In the genomic region with DNA sequence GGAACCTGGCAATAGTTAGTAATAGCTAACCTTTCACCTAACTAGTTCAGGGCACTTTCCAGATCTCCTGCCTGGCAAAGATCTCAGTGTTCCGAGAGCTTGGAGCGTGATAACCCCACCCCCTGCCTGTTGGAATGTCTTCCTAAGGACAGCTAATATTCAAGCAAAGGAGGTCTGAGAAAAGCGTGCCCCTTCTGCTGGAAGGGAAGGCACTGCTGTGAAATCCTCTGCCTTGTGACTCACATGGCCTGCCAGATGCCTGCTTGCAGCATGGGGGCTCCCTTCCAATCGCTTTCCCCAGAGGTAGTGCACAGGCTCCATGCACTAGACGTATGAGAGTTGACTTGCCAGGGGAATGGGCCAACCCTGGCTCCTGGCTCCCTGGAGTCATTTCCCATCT, we compare ENCODE assay signal across 15 mouse cellular contexts.
DNase-seq lines count a peak whose midpoint lies in the region; ATAC-seq and TF ChIP-seq lines count a peak whose summit lies in the region.
"Had no signal": no experiment of that assay in that cellular context is flagged by ENCODE, and none has a peak within 500 bp of the region (broad histone marks: within the 10 kb centered on the region; RNA-seq: fewer than 3 reads in every experiment).

No protein-coding gene starts in this region.

- no peak for TF ChIP-seq CTCF in lung, postnatal 0 days (IDR thresholded peaks at IDR 0.05)

- 67% methylated on average over 5 of the region's 5 CpGs for WGBS in heart, embryonic 10.5 days
- 72% methylated on average over 5 of the region's 5 CpGs for WGBS in lung, postnatal 0 days
- WGBS in embryonic facial prominence, embryonic 10.5 days = 69% methylated on average over 5 of the region's 5 CpGs

- no peak for TF ChIP-seq EP300 in lung, postnatal 0 days (IDR thresholded peaks at IDR 0.05)

- peaks cover 19% of the 10 kb centered on the region; the same call in 1 of the 2 replicates for H3K27me3 ChIP-seq in heart, embryonic 10.5 days (ENCODE audit: insufficient read depth, poor library complexity, severe bottlenecking)
- peaks cover 26% of the 10 kb centered on the region; the same call in 1 of the 2 replicates for H3K27me3 ChIP-seq in lung, postnatal 0 days (replicated peaks; ENCODE audit: insufficient read depth, low read length)
- H3K27me3 ChIP-seq in embryonic facial prominence, embryonic 10.5 days (replicated peaks; ENCODE audit: low read depth, poor library complexity, severe bottlenecking) = peaks cover 62% of the 10 kb centered on the region
- H3K27me3 ChIP-seq: CH12.LX; forebrain, embryonic 12.5 days; intestine, embryonic 15.5 days had no signal

- no peak for ATAC-seq in lung, postnatal 0 days
- ATAC-seq: intestine, embryonic 15.5 days had no signal

- peaks cover 35% of the 10 kb centered on the region for H3K4me1 ChIP-seq in heart, embryonic 10.5 days
- peaks cover 5% of the 10 kb centered on the region; the same call in 1 of the 2 replicates for H3K4me1 ChIP-seq in lung, postnatal 0 days (ENCODE audit: insufficient read depth, low read depth, low read length)
- peaks cover 38% of the 10 kb centered on the region for H3K4me1 ChIP-seq in embryonic facial prominence, embryonic 10.5 days

- no peak overlapping the region for H3K4me3 ChIP-seq in heart, embryonic 10.5 days
- no peak overlapping the region for H3K4me3 ChIP-seq in lung, postnatal 0 days (ENCODE audit: low read depth, low read length)
- no peak overlapping the region for H3K4me3 ChIP-seq in embryonic facial prominence, embryonic 10.5 days
- H3K4me3 ChIP-seq: forebrain, embryonic 12.5 days; intestine, embryonic 15.5 days; limb, embryonic 13.5 days had no signal

- H3K27ac ChIP-seq in heart, embryonic 10.5 days = no peak overlapping the region
- no peak overlapping the region for H3K27ac ChIP-seq in lung, postnatal 0 days (ENCODE audit: low read length)
- 0 out of 2 replicates have a peak overlapping the region, but pooled peaks have one; percentile 27 for H3K27ac ChIP-seq in embryonic facial prominence, embryonic 10.5 days (replicated peaks)
- H3K27ac ChIP-seq: forebrain, embryonic 12.5 days; intestine, embryonic 15.5 days; limb, embryonic 13.5 days had no signal

- H3K36me3 ChIP-seq in heart, embryonic 10.5 days = no peaks in the 10 kb centered on the region
- H3K36me3 ChIP-seq in lung, postnatal 0 days (ENCODE audit: insufficient read depth, low read length) = no peaks in the 10 kb centered on the region
- H3K36me3 ChIP-seq in embryonic facial prominence, embryonic 10.5 days (replicated peaks) = no peaks in the 10 kb centered on the region
- H3K36me3 ChIP-seq: forebrain, embryonic 12.5 days; intestine, embryonic 15.5 days; limb, embryonic 13.5 days had no signal

- H3K9ac ChIP-seq in lung, postnatal 0 days (replicated peaks; ENCODE audit: low read depth) = no peak overlapping the region
- H3K9ac ChIP-seq: forebrain, embryonic 12.5 days; intestine, embryonic 15.5 days; limb, embryonic 13.5 days had no signal

- no peak overlapping the region for H3K4me2 ChIP-seq in lung, postnatal 0 days (replicated peaks; ENCODE audit: low read depth, low read length)
- H3K4me2 ChIP-seq: forebrain, embryonic 12.5 days; intestine, embryonic 15.5 days; limb, embryonic 13.5 days had no signal

- no peaks in the 10 kb centered on the region for H3K9me3 ChIP-seq in heart, embryonic 10.5 days
- H3K9me3 ChIP-seq in lung, postnatal 0 days (ENCODE audit: low read length) = no peaks in the 10 kb centered on the region
- no peaks in the 10 kb centered on the region for H3K9me3 ChIP-seq in embryonic facial prominence, embryonic 10.5 days
- H3K9me3 ChIP-seq: forebrain, embryonic 12.5 days; intestine, embryonic 15.5 days; limb, embryonic 13.5 days had no signal

- peak; percentile 62 to 65 for DNase-seq in heart, adult 18-20 months
- DNase-seq in heart, embryonic 10.5 days (ENCODE audit: low spot score) = no peak
- DNase-seq in lung, postnatal 25 days (ENCODE audit: low spot score) = peak; percentile 19
- no peak for DNase-seq in lung, postnatal 0 days (ENCODE audit: low spot score)
- no peak for DNase-seq in embryonic facial prominence, embryonic 10.5 days (ENCODE audit: low spot score)
- DNase-seq in kidney, postnatal 25 days = peak; percentile 73 to 86
- no peak for DNase-seq in spleen, postnatal 4 days (ENCODE audit: low spot score in 2 of 2)
- no peak for DNase-seq in right cerebral cortex, postnatal 4 days
- DNase-seq: cerebellum, adult 9-10 months; layer of hippocampus, postnatal 36 days; right cerebral cortex, postnatal 25 days had no signal

Comparison
In these comparisons a context has a peak if more than half of its experiments do, and no peak if none do; other contexts are left out.
1. DNase-seq: peak in heart, adult 18-20 months (2 of 2), lung, postnatal 25 days (single experiment) and kidney, postnatal 25 days (2 of 2); none in heart, embryonic 10.5 days (single experiment), lung, postnatal 0 days (single experiment), embryonic facial prominence, embryonic 10.5 days (single experiment), spleen, postnatal 4 days (0 of 2) and right cerebral cortex, postnatal 4 days (single experiment).